Mouse (Mus musculus): Measurements from ENCODE around the gene Col15a1. TPM values are rescaled to one million over a fixed set of nuclear protein-coding genes. Genes with fewer than 3 reads are reported as not detected.

Gene Col15a1
- total RNA-seq (2017): 0.38 to 6.7 TPM (median 0.39 TPM) in 3 replicates

DNA sequence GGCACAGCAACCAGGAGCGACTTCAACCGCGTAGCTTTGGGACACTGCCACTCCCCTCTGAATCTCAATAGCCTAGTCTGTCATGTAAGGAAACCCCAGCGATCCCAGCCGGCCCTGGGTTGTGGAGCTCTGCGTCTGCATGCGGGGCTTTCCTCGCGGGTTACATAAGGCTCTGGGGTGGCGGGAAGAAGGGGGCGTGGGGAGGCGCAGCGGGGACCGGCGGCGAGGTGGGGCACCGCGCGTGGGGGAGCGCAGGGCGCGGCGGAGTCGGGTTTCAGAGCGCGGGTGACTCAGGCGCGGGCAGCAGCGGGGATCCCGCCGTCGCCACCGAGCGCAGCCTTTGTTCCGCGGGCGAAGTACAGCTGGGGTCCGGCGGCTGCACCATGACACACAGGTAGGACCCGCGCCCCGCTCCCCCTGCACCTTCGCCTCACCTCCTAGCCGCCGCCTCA lies at the start of gene Col15a1:
TSS of gene Col15a1 (plus strand) at position 193 of the 452 bp plus-strand sequence.
- no peak for ATAC-seq (replicated peaks; ENCODE audit: insufficient number of reproducible peaks, low FRiP score, low TSS enrichment, poor library complexity, severe bottlenecking)

DNA sequence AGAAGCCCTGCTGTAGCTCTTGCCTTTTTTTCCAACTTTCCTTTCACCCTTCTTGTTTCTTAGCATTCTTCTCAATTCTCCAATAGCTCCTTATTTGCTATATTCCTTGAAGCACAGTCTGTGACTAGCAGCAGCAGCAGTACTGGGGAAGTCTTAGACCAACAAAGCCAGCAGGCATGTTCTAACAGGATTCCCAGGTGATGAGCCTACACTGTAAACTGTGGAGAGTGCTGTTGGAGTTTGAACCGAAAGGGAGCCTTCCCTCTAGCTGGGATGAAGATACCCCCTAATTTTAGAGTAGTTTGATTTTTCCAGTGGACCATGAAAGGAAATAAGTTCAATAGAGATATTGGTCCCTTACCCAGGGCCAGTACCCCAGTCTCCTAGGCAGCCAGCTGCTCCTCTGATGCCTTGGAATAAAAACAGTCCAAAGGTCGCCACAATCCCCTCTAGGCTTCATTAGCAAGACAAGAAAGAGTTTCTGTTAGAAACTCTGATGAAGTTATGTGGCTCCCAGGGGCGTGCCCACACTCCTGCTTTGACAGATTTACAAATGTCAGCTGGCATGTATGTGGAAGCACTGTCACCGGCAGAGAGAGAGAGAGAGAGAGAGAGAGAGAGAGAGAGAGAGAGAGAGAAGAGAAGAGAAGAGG lies 46.7 kb upstream of the Col15a1 start:
- no peak for ATAC-seq (replicated peaks; ENCODE audit: insufficient number of reproducible peaks, low FRiP score, low TSS enrichment, poor library complexity, severe bottlenecking)

DNA sequence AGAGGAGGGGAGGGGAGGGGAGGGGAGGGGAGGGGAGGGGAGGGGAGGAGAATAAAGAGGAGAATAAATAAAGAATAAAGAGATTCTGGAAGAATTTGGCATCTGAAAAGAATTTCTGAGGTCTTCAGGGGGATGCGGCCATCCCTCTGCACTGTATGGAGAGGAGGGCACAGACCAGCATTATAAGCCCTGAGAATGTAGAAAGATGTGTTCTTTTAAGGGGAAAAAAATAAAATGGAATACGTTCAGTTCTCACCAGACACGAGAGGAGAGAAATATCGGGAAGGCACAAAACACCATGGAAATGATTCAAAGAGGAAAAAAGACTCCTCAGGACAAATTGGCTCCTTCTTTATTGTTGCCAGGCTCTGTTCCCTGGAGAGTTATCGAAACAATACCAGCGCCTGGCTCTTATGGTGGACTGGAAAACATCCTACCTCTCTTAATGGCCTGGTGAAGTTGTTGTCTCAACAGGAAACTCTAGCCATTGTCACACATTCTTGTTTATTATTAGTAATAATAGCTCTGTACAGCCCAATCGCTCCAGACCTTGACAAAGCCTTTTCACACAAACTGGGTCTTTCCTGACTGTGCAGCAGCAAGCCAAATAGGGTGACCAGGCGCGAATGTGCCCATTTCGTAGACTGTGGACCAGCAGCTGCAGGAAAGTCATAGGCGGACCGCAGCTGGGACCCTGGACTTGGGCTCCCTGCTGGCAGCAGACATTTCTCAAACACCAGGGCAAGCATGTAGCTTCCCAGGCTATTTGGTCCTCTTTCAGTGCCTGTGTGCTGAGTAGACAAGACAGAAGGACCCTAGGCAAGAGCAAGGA lies 46.0 kb upstream of the Col15a1 start:
- ATAC-seq (replicated peaks; ENCODE audit: insufficient number of reproducible peaks, low FRiP score, low TSS enrichment, poor library complexity, severe bottlenecking): no peak

DNA sequence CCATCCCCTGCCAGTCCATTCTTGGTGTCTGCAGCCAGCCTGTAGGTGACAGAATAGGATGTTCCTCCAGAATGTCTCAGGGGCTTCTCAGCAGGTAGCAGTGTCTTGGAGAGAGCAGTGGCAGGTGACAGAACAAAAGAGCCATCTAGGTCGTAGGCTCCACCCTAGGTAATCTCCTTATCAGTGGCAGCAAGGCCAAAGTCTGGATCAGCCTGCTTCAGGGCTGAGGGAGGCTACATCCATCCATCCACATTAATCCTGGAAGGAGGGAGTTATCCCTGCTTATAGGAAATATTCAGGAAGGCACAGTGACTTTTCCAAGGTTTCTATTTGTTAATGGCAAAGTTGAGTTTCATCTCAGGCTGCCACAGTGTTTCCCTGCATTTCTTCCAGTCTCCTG lies 35.6 kb upstream of the Col15a1 start:
- no peak for ATAC-seq (replicated peaks; ENCODE audit: insufficient number of reproducible peaks, low FRiP score, low TSS enrichment, poor library complexity, severe bottlenecking)

DNA sequence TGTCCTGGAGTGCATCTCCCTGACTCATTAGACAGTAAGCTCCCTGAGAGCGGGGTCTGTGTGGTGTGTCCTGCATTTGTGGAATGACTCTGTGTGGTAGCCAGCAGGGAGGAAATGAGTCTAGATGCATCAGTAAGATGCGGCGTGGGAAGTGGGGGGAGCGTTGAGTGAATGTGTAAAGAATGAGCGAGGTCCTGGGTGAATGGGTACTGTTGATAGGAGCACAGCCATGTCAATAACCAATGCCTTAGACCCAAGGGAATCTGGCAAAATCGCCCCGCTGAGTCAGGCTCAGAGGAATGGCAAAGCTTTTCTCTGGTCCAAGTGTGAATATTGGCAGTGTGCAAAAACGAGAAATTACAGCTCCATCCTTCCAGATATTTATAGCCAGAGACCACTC lies 30.9 kb upstream of the Col15a1 start:
- ATAC-seq (replicated peaks; ENCODE audit: insufficient number of reproducible peaks, low FRiP score, low TSS enrichment, poor library complexity, severe bottlenecking): no peak

DNA sequence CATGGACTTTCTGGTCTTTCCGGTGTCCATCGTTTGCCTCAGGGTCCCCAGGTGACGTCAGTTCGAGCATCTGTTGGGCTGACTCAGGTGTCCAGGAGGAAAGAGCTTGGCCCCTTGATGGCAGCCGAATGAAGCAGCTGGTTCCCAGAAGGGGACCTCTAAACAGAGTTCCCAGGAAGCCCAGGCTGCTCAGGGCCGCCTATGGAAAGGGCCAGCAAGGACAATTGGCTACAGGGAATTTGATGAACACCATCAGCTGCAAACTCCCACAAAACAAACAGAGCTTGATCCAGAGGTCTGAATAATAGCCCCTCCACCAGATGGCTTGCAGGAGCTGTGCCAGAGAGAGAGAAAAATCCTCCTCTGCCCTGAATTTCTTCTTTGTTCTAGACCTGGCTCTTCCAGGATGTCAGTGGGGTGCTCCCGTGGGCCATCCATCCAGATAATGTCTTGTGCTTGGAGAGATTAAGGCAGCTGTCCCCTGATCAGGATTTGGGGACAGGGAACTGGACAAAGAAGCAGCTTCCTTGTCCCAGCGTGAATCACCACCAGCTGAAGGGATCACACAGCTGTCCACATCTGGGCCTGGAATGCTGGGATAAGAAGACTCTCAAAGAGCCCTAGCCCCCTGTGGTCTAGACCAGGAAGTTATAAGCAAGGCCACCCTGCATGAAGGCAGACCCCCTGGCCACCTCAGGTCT lies 29.6 kb upstream of the Col15a1 start:
- ATAC-seq (replicated peaks; ENCODE audit: insufficient number of reproducible peaks, low FRiP score, low TSS enrichment, poor library complexity, severe bottlenecking): no peak

DNA sequence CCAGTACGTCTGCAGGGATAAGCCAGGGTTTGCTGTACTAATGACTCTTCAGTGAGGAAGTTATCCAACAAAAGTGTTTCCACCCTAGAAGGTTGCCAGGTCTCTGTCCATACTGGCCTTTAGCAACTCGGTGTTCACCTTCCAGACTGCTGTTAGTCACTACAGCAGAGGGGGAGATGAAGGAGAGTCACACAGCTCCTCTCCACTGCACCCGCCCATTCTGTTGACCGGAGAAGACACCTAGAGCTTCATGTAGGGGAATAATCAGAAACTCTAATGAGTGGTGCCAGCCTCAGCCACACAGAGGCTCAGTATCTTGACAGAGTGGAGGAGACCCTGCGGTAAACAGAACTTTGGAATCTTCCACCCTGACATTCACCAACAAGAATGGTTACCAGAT lies 28.4 kb upstream of the Col15a1 start:
- no peak for ATAC-seq (replicated peaks; ENCODE audit: insufficient number of reproducible peaks, low FRiP score, low TSS enrichment, poor library complexity, severe bottlenecking)

DNA sequence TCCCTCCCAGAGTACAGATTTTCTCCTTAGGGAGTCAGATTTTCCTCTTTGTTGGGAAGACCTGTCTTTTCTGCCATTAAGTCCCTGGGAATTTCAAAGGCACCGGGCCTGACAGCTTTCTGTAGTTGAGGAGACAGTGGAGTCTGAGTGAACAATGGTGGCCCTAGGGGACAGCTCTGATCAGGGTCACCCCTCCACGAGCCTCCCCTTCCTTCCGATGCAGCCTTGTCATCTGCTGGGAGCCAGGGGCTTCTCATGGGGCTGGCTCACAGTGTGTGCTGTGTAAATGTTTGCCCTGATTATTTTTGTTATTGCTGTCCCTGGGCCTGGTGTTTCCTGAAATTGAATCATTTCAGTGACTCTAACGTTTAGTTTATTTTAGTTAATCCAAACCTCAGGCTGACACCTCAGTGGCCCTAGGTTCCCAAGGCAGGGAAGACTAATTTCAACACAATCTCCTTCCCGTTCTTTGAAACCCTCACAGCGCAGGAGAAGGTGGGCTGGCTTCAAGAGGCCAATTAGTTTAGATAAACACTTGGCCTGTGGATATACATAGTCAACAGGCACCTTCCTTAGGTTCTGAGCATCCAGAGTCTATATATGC lies 23.8 kb upstream of the Col15a1 start:
- no peak for ATAC-seq (replicated peaks; ENCODE audit: insufficient number of reproducible peaks, low FRiP score, low TSS enrichment, poor library complexity, severe bottlenecking)

DNA sequence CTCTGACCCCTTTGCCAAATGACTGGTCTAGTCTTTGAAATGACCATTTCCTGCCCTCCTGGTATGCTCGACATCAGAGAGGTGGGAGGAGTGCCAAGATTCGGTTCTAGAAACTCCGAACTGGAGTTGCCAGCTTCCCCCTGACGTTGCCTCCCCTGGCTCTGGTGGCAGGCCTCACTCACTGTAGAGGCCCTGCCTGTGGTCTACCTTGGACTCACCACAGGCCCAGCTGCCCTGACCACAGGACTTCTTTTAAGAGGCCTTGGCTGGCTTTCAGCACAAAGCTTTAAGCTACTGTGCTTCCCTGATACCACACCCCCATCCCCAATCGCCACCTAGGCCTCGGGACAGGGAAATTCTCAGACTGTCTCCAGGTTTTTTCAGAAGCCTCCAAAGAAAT lies 21.4 kb upstream of the Col15a1 start:
- no peak for ATAC-seq (replicated peaks; ENCODE audit: insufficient number of reproducible peaks, low FRiP score, low TSS enrichment, poor library complexity, severe bottlenecking)

DNA sequence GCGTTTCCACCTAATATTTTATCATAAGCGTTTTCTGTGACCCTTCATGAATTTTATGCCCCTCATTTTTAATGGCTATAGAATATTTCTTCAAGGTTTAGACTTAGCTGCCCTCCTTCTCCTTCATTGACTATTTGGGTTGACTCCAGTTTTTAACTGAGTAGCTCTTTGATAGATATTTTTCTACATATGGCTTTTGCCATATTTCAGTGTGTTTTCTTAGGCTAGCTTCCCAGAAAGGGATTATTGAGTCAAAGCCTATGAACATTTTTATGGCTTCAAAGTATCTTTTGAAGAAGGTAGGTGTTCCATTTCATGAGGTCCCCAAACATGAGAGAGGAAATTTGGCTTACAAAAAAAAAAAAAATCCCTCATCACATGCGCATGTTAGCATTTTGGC lies 11.8 kb upstream of the Col15a1 start:
- no peak for ATAC-seq (replicated peaks; ENCODE audit: insufficient number of reproducible peaks, low FRiP score, low TSS enrichment, poor library complexity, severe bottlenecking)

DNA sequence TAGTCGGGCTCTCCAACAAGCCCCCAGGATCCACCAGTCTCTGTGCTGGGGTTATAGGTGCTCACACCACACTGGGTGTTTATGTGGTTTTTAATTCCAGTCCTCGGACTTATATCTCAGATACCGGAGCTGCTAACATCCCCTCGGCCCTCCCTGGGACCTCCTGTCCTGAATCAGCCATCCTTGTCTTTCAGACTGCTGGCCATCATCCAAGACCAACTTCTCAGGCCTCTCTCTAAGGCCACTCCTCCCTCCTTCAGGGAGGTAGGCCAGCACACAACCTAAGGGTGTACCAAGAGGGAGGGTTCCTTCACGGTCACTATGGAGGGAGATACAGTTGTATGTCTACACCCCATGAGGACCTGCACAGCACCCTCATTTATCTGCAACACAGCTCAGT lies 4.3 kb upstream of the Col15a1 start:
- ATAC-seq (replicated peaks; ENCODE audit: insufficient number of reproducible peaks, low FRiP score, low TSS enrichment, poor library complexity, severe bottlenecking): no peak

DNA sequence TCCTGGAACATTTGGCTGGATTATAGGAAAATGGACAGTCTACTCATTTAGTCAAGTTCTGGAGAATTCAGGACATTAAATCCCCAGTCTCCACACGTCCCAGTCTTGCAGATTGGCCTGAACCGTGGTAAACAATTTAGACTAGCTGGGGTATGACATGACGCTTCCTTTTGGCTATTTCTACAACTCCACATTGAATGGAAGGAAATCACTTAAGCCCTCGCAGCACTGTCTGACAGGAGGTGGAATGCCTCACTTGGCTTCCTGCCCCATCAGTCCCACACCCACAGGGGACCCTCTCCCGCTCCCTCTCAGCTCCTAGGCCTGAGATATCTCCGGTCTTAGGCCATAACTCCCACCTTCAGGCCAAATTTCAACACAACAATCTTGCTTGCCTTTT lies 2.1 kb upstream of the Col15a1 start:
- no peak for ATAC-seq (replicated peaks; ENCODE audit: insufficient number of reproducible peaks, low FRiP score, low TSS enrichment, poor library complexity, severe bottlenecking)

DNA sequence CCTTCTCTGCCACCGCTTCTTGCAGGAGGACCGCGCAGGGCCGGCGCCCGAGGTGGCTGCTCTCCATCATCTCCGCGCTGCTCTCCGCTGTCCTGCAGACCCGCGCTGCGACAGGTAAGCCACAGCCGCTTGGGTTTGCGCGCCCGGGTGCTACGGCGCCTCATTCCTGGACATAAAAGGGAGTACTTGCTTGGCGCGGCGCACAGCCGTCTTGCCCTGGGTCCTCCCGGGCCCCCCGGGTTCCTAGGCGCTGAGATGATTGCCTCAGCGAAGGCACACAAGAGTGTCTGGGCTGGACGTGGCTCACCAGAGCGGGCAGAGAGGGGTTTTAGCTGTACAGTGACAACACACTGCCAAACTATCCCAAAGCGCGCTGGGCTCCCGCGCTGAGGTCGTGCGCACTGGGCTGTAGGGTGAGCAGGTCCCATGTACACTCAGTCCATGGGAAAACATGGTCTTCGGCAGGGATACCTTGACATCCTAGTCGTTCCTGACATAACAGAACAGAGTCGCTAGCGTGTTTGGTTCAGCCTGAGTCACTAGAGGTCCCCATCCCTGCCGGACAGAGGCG lies 545 bp downstream of the Col15a1 start:
- no peak for ATAC-seq (replicated peaks; ENCODE audit: insufficient number of reproducible peaks, low FRiP score, low TSS enrichment, poor library complexity, severe bottlenecking)

DNA sequence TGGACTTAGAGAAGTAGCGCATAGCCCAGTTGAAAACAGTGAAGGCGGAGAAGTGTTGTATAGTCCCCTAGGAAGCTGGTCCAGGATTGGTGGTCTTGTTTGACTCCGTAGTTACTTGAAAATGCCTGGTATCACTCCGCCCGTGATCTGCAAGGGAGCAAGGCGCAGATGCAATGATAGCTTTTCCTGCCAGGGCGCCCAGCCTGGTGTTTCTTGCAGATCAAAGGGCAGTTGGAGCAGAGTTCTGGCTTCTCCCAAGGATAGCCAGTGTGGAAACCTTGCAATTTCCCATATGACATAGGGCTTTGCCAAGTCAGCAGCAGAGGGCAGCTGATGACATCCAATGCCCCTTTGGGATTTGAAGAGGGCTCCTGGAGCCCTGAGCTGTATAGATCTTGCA lies 1.5 kb downstream of the Col15a1 start:
- ATAC-seq (replicated peaks; ENCODE audit: insufficient number of reproducible peaks, low FRiP score, low TSS enrichment, poor library complexity, severe bottlenecking): no peak

DNA sequence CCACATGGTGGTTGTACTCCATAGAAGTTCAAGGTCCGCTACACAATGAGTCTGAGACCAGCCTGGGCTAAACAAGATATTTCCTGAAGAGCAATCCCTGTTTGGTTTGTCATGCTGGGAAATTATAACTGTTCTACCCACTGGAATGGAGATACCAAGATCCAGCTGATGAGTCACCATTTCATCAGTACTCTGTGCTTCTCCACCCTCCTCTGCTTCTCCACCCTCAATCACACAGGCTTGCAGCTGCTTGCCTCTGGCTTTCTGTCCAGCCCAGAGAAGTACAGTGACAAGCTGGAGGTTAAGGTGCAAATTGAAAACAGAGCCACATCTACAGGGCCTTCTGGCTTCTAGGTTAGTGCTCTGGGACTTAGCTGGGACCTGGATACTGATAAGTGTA lies 10.9 kb downstream of the Col15a1 start:
- ATAC-seq (replicated peaks; ENCODE audit: insufficient number of reproducible peaks, low FRiP score, low TSS enrichment, poor library complexity, severe bottlenecking): no peak

DNA sequence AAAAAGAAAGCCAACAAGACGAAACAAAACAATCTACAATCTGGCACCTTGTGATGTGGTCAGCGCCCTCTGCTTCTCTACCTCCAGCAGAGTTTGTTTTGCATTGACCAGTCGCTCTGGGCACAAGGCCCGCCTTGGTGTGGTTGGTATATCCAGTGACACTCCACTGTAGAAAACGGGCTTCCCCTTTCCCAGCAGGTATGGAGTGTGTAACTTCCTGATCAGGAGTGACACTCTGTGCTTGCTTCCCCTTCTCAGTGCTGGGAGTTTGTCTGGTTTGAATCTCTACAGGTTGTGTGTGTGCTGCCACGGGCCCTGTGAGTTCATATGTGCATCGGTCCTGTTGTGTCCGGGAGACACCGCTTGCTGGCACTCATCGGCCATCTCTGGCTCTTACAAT lies 11.4 kb downstream of the Col15a1 start:
- ATAC-seq (replicated peaks; ENCODE audit: insufficient number of reproducible peaks, low FRiP score, low TSS enrichment, poor library complexity, severe bottlenecking): no peak

DNA sequence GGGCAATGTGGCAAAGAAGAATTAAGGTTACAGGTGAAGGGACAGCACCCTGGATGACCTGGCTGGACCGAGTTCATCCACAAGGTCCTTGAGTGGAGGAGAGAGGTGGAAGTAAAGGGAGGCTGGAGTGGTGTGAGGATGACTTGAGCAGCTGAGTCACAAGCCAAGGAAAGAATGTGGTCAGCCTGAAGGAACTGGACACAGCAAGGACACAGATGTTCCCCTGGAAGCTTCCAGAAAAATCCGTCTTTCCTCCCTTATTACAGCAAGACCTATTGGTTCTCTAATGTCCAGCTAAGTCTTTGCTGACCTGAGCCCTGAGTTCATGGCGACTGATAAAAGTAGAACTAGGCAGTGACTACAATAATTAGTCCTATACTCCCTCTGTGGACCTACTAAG lies 12.6 kb downstream of the Col15a1 start:
- ATAC-seq (replicated peaks; ENCODE audit: insufficient number of reproducible peaks, low FRiP score, low TSS enrichment, poor library complexity, severe bottlenecking): no peak

DNA sequence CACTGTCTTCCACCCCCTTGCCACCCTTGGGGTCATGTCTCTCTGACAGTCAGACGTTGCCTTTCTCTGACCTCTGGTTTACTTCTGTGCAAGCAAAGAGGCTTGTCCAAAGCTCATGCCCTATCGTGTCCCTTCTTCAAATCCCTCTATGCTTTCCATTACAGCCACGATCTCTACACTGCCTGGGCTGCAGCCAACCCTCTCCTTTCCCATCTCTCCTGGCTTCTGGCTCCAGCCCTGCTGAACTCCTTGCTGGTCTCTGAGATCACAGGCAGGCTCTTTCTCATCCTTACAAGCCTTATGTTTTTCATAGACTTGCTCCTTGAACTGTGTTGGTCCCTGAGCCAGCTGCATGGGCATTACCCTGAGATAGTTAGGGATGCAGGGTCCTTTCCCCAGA lies 14.2 kb downstream of the Col15a1 start:
- no peak for ATAC-seq (replicated peaks; ENCODE audit: insufficient number of reproducible peaks, low FRiP score, low TSS enrichment, poor library complexity, severe bottlenecking)

DNA sequence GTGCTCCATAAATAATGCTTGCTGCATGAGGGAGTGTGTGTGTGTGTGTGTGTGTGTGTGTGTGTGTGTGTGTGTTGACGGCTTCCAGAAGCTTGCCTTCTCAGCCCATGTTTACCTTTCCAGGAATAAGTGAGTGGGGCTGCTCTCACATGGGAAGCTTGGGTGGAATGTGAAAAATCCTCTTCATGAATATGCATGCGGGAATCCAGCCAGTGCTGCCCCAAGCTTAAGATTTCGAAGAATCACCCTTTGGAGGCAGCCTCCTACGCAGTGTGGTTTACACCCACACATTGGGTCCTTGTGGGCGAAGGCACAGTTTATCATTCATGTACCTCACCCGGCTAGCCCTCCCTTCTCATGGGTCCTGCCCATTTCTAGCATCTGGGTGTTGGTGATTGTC lies 18.0 kb downstream of the Col15a1 start:
- no peak for ATAC-seq (replicated peaks; ENCODE audit: insufficient number of reproducible peaks, low FRiP score, low TSS enrichment, poor library complexity, severe bottlenecking)

Data from monocyte, adult 5-6 weeks (primary cell).